Mouse (Mus musculus) lung, adult 2 months (tissue): Measurements from ENCODE around the gene Mgat1.

Experiments
- CTCF ChIP-seq: fragments of 200-500 bp; IDR thresholded peaks from 2 replicates; pipeline ENCODE4 v1.5.1; 2011; ENCODE audit warnings: mild to moderate bottlenecking, low read length, control low read depth; ENCODE audit not compliant: insufficient read depth
- POLR2A ChIP-seq: fragments of 200-500 bp; IDR thresholded peaks from 2 replicates; pipeline ENCODE4 v1.6.1; 2011; ENCODE audit warnings: low read depth, mild to moderate bottlenecking, control low read depth, low read length, borderline replicate concordance; ENCODE audit errors: extremely low read depth

DNA sequence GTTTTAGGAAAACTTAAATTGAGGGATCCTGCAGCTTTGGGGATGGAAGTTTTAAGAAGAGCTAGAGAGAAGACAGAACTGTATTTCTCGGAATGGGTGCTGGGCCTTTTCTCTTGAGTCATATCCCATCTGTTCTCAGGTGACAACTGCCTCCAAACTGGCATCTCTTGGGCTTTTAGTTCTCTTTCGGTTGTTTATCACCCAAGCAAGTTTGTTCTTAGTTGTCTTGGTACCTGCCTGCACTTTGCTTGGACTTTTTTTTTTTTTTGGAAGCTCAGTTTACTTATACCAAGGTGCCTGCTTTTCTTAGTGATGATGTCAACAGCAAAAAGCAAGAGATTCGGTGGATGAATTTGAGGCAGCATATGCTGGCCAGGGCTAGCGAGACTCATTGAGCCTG, 2.5 kb downstream of the Mgat1 start:
- TF ChIP-seq CTCF (no peak), POLR2A (no peak)
